Mouse (Mus musculus) adrenal gland (tissue): ENCODE data around the gene Gm10300.

ENCODE experiments used
- intact Hi-C: fragments of 180-260 bp; cut with DNase I; formaldehyde crosslinking; loops from one replicate; pipeline ENCODE4 v1.15.1; 2025

The Gm10300 gene

DNA sequence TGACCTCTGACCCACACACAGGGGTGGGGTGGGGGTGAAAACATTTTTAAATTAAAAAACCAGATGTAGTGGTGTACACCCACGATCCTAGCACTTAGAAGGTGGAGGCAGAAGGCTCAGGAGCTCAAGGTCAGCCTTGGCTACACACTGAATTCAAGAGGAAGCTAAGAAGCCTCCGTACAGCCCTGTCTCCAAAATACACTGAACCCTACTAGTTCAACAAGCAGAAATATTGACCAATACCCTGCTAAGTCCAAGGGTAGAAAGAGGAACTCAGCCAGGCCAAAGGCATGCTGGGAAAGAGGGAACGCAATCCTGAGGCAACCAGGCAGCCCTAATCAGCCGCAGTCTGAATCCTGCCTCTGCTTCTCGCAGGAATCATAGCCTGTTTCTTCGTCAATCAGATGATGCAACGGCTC, 3.8 kb downstream of the Gm10300 start:
- intact Hi-C loops = loop anchor here (5.0 kb wide), 3 partner anchors 46 to 216 kb away; no protein-coding TSS in a partner anchor

- intact Hi-C loops = loop anchor here (1.0 to 5.0 kb wide), 4 partner anchors 47 to 217 kb away; no protein-coding TSS in a partner anchor
Measured at GRCm38 (mm10) chr4:132079555-132080275, 5.2 kb downstream of the Gm10300 start.

DNA sequence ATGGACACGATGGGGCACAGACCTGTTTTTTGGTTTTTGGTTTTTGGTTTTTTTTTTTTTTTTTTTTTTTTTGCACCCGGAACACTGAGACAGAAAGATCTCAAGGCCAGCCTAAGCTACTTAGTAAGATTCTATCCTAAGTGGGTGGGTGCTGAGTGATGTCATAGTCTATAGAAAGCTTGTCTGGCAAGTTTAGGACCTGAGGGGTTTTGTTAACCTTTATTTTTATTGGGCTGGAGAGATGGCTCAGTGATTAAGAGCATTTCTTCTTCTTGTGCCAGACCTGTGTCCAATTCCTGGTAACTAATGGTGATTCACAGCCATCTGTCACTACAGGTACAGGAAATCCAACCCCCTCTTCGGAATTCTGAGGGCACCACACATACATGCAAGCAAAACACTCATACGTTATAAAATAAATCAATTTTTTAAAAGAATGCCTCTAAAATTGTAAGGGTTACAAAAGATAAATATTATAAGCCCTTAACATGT, 6.0 kb downstream of the Gm10300 start:
- intact Hi-C loops = no loop called here

DNA sequence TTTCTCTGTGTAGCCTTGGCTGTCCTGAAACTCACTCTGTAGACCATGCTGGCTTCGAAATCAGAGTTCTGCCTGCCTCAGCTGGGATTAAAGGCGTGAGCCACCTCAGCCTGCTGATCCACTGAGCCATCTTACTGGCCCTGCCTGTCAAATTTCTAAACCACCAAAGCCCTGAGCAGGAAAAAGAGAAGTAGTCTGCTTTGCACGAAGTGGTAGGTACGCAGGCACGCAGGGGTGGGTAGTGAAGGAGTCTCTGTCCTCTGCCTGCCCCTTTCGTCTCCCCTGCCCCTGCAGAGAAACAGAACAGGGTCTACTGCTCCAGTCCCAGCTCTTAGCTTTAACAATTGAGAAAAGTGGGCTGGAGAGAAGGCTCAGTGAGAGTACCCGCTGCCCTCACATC, 10.6 kb downstream of the Gm10300 start:
- intact Hi-C loops = no loop called here

- intact Hi-C loops = loop anchor here (2.0 kb wide), 1 partner anchor 90 kb away; no protein-coding TSS in a partner anchor
Measured at GRCm38 (mm10) chr4:132088921-132089320, 14.4 kb downstream of the Gm10300 start.

- intact Hi-C loops = loop anchor here (10.0 kb wide), 1 partner anchor 242 kb away; no protein-coding TSS in a partner anchor
Measured at GRCm38 (mm10) chr4:132093136-132093535, 18.6 kb downstream of the Gm10300 start.

- intact Hi-C loops = loop anchor here (10.0 kb wide), 1 partner anchor 241 kb away; no protein-coding TSS in a partner anchor
Measured at GRCm38 (mm10) chr4:132093928-132094327, 19.4 kb downstream of the Gm10300 start.

DNA sequence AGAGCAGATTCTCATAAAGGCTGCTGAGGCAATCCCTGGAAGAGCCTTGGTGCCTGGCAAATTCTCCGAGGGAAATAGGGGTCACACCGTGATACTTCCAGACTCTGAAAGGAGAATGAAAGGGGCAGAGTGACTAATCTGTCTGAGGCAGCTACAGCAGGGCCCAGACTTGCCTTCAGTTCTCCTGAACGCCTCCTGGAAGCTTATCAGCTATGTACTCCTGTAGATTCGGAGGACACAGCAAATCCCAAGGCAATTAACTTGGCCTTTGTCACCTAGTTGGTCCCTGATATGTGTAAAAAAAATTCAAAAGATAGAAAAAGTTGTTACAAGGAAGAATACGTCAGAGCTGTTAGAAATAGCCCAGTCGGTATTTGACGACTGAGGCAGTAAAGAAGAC, 20.5 kb downstream of the Gm10300 start:
- intact Hi-C loops = loop anchor here (10.0 kb wide), 1 partner anchor 240 kb away; no protein-coding TSS in a partner anchor

GRCm38 (mm10) chr4:132099548-132099947, 25.1 kb downstream of the Gm10300 start:
- intact Hi-C loops = loop anchor here (10.0 kb wide), 1 partner anchor 235 kb away; no protein-coding TSS in a partner anchor

DNA sequence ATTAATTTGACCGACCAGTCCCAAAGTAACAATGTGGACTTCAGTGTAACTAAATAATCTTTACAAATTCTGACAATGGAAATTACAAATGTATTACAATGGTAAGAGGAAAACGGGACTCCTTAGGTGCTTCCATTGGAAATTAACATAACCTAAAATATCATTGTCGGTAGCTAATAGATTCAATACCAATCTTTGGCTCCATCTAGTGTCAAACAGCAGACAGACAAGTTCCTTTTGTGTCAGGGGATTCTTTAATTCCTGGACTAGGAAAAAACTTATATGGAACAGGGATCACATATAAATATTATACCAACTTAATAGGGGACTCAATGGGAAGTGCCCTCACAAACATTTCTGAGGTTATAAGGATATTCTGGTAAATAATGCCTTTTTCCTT, 26.7 kb downstream of the Gm10300 start:
- intact Hi-C loops = no loop called here

- intact Hi-C loops = no loop called here
Measured at GRCm38 (mm10) chr4:132108221-132108620, 33.7 kb downstream of the Gm10300 start.

GRCm38 (mm10) chr4:132111227-132111626, 36.7 kb downstream of the Gm10300 start:
- intact Hi-C loops = no loop called here

- intact Hi-C loops = no loop called here
Measured at GRCm38 (mm10) chr4:132113411-132114095, 39.1 kb downstream of the Gm10300 start.

GRCm38 (mm10) chr4:132116315-132116714, 41.8 kb downstream of the Gm10300 start:
- intact Hi-C loops = no loop called here

- intact Hi-C loops = no loop called here
Measured at GRCm38 (mm10) chr4:132119566-132119965, 45.1 kb downstream of the Gm10300 start.

DNA sequence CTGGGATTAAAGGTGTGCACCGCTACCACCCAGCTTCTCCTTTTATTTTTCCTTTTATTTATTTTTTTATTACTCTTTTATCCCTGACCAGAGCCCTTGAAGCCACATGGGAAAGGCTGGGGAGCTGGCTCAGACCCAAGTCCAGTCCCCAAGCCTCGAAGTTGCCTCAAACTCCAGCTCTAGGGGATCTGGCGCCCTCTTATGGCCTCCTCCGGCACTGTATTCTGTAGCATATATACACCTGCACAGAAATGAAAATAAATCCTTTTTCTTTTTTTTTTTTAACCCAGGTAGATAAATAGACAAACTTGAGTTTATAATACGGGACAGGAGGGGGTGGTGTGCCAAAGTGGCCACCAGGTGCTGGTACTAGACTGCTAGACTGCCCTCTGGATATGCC, 47.2 kb downstream of the Gm10300 start:
- intact Hi-C loops = no loop called here

GRCm38 (mm10) chr4:132123166-132123565, 48.7 kb downstream of the Gm10300 start:
- intact Hi-C loops = no loop called here
